Mouse (Mus musculus): ENCODE results near the gene Podxl. TPM values are rescaled to one million over a fixed set of nuclear protein-coding genes. Genes with fewer than 3 reads are reported as not detected.

Podxl gene
- total RNA-seq, 2 experiments from 2014 or later = 106 to 113 TPM

DNA sequence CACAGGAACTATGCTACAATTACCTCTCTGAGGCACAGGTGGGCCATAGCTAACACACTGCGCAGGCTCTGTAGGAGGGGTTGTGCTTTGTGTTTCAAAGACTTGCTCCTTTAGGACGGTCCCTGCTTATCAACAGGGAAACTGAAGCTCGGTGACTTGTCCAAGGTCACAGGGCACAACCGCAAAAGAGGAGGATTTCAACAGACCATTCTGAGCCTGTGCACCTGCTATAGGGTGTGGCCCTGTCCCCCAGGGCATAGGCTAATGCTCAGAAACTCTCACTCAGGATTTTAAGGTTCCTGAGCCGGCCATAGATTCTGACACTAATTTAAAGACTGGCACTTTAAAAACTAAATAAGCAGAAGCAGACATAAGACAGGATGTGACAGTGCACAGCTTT lies 36.9 kb downstream of the Podxl start:
- intact Hi-C loops (cut with DNase I) = no loop called here
- no peak for DNase-seq

DNA sequence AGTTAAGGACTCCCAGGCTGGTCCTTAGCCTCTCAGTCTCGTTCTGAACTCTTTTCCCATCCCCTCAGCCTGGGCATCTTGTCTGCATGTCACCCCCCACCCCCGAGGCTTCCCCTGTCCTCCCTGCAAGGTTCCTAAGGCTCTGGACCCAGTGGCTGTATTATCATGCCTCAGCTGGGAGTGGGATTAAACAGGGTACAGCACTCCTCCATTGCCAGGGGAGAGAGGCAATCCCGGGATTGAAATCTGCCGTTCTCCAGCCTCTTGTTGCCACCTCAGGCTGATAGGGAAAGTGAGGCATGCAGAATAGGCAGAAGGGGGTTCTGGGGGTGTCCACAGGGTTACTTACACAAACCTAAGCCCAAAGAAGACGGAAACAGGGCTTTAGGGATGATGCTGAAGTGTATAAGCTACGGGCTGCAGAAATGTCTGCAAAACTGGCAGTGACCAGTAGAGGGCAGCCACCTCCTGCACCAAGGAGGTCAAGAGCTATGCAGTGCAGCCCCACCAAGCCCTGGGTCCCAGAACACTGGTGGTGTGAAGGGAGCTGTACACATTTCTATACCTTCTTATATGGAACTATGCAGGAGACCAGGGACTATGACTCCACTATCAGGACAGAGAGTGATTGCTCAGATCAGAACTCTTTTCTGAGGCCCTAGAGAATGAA lies 38.4 kb downstream of the Podxl start:
- DNase-seq = peak; percentile 57 to 68
- intact Hi-C loops (cut with DNase I) = no loop called here

DNA sequence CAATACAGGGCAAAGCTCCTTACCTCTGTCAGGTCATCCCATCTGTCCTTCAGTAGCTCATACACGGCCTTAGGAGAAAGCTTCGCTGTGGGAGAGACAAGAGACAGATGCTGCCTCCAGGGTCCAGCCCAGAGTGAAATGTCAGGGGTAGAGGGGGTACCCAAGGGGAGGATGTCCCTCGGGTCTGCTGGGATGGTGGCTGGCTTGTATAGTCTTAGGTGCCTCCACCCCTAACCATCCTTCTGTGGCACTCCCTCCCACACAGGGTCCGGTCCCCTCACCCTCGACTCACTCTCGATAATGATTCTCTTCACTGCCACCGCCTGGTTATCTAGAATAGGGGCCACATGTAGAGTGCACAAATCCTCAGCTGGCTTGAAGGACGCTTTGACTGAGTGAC lies 39.1 kb downstream of the Podxl start:
- intact Hi-C loops (cut with DNase I) = no loop called here
- no peak for DNase-seq

DNA sequence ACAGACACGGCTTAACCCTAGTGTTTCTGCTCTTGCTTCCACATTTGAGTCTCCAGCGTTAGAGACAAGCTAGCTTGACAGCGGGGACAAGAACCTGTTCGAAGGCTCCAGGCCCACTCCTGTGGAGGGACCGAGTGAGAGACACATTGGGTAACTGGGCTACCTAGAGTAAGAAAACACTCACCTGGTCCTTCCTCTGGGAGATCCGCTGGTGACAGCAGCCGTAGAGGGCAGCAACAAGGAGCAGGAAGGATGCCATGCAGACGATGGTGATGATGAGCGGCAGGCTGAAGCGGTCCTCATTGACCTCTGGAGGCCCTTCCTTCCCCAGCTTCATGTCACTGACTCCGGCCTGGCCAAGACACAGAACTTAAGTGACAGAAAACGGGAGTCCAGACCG lies 39.7 kb downstream of the Podxl start:
- intact Hi-C loops (cut with DNase I) = no loop called here
- DNase-seq = no peak

DNA sequence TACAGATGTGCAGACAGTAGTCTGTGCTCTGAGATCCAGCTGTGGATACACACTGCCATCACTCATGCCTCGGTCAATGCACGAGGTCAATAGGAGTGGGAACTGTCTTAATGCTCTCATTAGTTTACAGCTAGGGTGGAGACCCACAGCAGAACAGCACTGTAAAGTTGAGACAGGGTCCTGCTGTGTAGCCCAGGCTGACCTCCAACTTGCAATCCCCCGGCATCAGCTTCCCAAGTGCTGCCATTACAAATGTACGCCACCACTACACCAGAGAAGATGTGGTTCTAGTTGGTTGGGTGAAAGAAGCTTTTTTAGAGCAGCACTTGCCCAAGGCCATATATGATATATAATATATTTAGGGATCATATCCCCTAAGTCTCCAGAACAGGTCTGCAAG lies 40.1 kb downstream of the Podxl start:
- intact Hi-C loops (cut with DNase I) = no loop called here
- DNase-seq = no peak

DNA sequence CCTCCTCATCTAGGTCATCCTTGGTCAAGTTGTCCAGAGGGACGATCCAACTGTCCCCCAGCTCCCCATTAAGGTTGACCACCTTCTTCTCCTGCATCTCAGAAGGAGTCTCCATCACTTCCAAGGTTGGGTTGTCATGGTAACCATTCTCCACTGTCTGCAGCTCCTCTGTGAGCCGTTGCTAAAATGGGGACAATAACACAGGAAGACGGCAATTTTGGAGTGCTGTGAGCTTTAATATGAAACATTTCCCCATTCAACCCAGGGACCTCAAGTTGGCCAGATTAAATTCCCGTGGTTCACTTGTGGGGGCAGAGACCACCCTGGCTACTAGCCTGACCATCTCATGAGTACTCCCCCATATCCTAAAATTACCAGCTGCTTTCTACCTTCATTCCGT lies 40.7 kb downstream of the Podxl start:
- intact Hi-C loops (cut with DNase I) = no loop called here
- no peak for DNase-seq

DNA sequence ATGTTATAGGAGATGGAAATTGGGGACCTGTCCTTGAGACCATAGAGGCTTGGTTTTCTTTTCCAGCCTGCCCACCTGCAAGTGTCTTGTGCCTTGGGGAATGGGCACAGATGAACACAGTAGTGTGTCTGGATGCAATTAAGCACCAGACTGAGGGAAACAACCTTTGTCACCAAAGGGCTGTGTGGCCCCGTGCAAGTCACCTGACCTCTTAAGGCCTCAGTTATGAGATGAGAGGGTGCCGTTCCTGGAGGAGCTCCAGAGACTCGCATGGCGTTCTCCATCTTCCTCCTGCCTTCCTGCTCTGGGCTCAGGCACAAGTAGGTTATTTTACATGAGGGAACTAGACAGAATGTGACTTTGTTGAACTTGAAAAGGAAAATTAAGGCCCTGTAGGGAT lies 41.3 kb downstream of the Podxl start:
- DNase-seq = no peak
- intact Hi-C loops (cut with DNase I) = no loop called here

DNA sequence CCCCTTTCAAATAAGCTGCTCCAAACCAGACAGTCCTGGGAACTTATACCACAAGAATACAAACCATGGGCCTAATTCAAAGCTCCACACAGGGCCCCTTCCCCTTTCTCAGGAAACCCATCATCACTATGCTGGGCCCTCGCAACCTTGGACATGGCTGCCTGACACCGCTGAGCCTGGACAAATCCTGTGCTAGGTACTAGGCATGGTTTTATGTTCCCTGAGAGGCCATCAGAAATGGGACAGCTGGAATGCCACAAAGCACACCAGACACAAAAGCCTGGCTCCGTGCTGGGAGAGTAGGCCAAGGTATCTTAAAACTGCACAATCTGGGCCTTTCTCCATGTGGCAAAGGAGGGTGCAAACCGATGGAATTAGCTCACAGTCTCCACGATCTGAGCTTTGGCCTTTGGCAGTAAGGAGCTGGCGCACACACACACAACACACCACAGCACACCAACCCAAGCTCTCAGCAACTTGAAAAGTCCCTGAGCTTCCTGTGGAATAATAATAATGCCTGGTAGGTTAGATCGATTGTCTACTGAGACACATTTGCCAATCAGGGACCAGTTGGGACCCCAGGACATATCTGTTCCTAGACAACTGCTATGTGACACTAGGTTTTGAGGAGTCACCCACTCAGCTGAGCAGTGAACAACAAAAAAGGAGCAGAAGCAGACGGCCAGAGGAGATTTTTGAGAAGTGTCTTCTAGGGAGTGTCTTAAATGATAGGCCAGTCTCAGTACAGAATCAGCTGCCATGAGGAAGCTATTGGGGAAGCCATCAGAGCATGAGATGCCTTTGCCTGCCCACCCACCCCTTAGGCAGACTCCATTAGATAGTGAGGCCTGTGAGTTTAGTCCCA lies 42.1 kb downstream of the Podxl start:
- intact Hi-C loops (cut with DNase I) = no loop called here
- no peak for DNase-seq

DNA sequence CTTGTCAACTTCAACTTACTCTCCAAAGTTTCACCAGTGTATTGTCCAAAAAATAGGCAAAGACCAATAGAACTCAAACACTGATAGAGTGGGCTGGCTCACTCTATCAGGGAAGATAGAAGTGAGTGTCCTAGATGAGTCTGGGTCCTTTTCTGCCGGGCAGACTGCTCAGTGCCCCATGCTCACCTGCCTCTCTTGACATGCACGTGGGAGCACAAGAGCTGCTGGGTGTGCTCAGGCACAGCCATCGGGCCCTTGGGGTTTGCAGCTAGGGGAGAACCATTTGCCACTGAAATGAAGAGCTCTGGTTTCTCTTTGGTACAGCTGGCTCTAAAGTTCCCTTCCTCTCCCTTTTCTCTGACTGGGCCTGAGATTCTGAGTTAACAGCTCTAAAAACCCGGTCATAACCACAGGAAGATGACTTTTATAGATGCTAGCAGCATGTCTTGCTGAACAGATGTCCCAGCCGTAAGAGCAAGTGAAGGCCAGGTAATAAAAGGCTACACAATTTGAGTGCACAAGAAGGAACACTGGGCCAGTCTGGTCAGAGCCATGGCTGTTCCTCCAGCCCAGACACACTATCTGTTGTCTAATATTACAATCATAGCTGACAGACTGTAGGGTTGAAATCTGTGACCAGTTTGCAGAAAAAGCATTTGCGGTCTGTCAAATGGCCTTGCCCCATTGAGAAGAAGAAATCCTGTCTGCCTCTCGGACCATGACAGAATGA lies 43.1 kb downstream of the Podxl start:
- no peak for DNase-seq
- intact Hi-C loops (cut with DNase I) = no loop called here

DNA sequence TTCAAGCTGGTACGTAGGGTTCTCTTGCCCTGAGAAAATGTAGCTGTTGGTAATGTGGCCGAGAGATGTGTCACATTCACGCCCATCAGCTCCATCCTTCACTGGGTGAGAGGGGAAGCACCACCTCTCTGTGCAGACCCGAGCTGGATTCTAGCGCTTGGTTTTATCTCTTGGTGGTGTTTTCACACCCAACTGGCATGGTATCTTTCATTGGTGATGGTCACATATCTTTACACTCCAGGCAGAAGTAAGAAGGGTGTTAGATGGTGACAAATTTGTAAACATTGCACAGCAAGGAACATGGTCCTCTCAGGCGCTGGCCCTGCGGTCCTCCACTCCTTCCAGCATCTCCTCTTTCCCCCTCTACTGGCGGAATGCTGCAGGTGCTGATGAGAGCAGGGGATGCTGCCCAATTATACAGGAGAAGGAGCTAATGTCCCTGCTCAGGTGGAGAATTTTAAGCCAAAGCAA lies 44.7 kb downstream of the Podxl start:
- DNase-seq = peak; percentile 38 to 52
- intact Hi-C loops (cut with DNase I) = no loop called here

DNA sequence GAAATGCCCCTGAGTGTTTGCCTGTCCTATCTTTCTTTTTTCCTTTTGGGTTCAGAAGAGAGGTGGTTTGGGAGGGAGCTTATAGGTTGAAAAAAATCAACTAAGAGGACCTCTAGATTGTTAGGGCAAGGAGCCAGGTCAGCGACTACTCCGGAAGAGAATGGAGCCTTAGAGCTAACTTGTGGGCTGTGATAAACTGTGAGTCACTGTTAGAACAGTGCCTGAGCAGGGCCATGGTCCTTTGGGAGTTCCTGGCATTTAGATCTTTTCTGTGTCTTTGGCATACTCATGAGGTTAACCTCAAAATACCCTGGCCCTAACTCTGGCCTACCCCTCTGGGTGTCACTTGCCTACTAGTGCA lies 45.5 kb downstream of the Podxl start:
- peak; percentile 65 to 66 for DNase-seq
- intact Hi-C loops (cut with DNase I) = no loop called here

DNA sequence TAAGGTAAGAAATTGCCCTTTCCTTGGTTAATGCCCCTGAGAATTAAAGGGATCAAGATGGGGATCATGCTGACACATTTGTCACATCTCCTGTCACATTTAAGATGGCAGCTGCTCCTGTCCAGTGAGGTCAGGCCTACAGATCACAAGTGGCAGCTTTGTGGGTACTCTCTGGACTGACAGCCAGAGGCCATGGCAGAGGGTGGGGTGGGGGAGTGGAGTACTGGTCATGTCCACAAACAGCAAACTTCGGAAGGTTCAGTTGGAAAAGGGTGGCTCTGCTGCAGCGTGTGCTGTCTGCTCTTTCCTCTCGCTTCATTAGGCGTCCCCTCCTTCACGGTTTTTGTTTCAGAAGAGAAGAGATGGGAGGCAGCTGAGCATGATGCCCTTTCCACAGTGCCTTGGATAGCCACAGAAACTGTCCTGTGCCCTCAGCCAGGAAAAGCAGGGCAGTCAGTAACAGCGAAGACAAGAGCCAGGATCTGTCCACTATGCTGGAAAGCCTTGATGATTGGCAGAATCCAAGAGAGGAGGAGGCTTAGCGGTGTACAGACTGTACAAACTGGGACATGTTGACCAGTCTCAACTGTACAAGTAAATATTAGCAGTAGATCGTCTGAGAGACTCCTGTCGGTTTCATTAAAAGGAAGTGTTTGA lies 46.0 kb downstream of the Podxl start:
- DNase-seq = peak; percentile 32 to 46
- intact Hi-C loops (cut with DNase I) = no loop called here

DNA sequence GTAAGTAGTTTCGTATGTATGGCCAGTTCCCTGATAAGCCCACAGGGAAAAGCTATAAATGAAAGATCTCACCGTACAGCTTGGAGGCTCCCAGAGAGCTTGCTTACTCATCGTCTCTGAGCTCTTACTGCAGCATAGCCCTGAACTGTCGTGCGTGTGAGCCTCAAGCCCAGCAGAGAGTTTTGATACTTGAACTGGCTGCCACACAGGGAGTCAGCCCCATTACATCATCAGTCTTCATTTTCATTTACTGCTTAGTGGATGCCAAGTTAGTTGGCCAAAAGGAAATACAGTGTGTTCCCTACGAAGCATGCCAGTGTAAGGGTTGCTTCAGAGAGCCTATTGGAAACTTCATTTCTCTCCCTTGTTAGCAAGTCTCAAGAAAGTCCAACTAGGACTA lies 50.1 kb downstream of the Podxl start:
- intact Hi-C loops (cut with DNase I) = no loop called here
- DNase-seq = no peak

DNA sequence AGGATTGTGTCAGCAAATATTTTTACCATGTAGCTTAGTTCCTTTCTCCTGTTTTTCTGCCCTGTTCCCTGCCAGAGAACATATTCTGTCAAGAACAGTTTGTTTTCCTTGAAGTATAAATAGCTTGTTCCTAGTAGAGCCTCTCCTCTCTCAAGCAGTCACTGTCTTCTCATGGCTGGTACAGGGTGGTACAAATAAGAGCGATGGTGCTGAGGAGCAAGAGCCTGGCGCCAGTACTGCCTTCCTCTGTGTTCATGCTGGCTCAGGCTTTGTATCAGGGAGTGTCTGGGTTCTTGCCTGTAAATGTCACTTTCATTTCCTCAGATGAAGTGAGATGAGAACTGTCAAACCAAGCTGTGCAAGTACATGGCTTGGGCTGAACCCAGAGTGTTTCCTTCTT lies 61.2 kb downstream of the Podxl start:
- DNase-seq = no peak
- intact Hi-C loops (cut with DNase I) = no loop called here

DNA sequence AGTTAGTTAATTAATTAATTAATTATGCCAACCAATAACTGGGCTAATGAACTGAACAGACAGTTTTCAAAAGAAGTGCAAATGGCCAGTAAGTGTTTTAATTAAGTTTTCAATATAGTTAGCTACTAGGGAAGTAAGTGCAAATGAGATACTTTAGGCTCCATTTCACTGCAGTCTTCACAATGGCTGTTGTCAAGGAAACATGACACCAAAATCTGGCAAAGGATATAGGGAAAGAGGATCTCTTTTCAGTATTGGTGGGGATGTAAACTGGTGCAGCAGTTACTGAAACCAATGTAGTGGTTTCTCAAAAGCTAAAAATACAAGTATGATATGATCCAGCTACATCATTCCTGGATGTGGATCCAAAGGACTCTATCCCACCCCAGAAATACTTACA lies 63.1 kb downstream of the Podxl start:
- intact Hi-C loops (cut with DNase I) = no loop called here
- DNase-seq = no peak

DNA sequence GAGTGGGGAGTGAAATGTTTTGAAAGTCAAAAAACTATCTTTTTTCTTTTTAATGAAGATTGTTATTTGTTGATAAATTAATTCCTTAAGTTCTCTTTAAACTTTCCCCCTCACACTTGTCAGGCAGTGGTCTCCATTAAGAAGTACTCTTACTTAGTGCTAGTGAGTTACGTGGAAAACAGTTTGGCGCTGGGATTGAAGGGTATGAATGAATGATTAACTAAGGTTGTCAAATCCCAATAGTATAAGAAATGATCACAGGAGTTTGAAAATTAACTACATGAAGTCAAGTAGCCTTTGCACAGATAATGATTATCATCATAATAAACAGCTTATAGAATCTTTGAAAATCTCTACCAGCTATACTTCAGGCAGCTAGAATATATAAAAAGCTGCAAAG lies 63.5 kb downstream of the Podxl start:
- DNase-seq = no peak
- intact Hi-C loops (cut with DNase I) = no loop called here

DNA sequence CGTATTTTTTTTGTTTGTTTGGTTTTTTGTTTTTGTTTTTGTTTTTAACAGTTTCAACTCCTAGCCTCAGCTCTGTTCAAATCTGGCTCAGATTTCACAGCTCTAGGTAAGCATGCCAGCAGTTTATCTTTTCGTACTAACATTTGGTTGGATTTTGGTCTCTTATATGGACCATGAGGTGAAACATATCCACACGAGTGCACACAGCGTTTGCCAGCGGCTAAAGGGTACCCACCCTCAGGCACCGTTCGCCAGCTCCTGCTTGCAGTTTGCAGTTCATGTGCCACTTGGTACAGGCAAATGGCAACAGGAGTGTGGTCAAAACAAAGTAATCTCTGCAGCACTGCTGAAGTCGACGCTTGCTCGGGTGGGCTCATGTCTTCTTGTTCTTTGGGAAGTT lies 63.9 kb downstream of the Podxl start:
- intact Hi-C loops (cut with DNase I) = no loop called here
- no peak for DNase-seq

DNA sequence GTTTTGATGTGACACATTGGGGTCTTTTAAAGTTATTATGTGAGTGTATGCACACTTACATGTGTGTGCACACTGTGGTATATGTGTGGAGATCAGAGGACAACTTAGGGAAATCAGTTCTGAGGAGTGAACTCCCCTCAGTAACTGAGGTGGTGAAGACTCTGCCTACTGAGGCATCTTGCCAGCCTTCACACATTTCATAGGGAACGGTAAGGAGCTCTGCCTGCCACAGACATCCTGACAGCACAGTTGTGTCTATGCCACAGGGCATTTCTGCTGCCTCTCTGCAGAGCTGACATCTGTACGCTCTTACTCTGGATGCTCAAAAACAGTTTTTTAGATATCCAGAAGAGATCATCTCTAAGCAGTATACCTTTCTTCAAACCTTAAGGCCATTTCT lies 67.6 kb downstream of the Podxl start:
- intact Hi-C loops (cut with DNase I) = no loop called here
- no peak for DNase-seq

DNA sequence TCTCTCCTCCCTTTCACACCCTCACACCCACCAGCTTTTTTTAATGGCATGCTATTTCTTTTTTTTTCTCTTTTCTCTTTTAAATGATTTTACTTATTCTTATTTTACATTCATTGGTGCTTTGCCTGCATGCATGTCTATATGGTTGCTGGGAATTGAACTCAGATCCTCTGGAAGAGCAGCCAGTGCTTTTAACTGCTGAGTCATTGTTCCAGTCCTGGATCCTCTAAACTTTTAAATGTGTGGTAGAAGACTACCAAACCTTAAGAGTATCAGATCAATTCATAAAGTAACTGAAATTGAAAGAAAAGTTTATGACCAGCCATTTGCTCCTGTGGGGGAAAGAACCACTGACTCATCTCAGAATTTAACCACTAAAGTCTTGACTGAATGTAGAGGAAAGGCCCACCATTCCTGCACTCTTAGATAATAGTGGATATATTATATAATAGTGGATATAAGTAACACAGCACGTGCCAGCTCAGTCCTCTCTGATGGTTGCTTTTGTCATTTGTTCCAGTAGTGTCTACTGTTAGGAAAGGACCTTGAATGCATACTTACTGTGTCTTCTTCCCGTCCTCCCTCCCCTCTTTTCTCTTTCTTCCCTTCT lies 68.6 kb downstream of the Podxl start:
- intact Hi-C loops (cut with DNase I) = no loop called here
- DNase-seq = no peak

DNA sequence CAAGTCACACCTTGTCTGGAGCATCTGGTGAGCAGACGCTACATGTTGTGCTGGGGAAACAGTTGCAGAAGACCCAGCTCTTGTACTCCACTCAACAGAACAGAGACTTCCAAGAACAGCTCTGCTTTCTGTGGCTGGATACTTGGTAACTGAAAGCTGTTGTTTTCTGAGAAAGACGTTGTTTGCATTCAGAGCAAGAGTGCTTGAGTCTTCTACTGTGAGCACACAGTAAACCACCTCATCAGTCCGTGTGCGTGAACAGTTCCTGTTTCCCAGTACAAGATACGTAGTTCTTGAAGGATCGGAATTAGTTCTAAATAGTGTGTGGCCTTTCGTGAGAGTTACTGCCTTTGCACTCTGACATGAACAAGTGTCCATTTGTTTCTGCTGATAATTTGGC lies 73.8 kb downstream of the Podxl start:
- DNase-seq = no peak
- intact Hi-C loops (cut with DNase I) = no loop called here

DNA sequence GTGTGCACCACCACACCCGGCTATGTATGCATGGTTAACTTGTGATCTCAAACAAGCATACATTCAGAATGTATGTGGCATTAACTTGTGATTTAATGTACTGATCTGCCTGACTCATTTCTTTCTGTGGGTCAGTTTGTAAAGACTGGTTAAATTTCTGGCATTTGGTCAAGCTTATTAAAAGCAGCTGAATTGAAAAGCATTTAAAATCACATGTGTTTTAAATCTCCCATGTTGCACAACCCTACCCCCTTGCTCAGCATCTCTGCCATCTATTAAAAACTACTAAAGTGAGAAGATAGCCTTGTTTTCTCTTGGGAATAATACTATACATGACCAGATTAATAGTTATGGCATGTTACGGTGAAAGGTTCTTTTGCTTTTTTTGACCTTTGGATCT lies 77.2 kb downstream of the Podxl start:
- intact Hi-C loops (cut with DNase I) = no loop called here
- DNase-seq = no peak

All from heart, postnatal 10 days (tissue).